22 mouse cellular contexts compared by ENCODE assay signal in the genomic region with DNA sequence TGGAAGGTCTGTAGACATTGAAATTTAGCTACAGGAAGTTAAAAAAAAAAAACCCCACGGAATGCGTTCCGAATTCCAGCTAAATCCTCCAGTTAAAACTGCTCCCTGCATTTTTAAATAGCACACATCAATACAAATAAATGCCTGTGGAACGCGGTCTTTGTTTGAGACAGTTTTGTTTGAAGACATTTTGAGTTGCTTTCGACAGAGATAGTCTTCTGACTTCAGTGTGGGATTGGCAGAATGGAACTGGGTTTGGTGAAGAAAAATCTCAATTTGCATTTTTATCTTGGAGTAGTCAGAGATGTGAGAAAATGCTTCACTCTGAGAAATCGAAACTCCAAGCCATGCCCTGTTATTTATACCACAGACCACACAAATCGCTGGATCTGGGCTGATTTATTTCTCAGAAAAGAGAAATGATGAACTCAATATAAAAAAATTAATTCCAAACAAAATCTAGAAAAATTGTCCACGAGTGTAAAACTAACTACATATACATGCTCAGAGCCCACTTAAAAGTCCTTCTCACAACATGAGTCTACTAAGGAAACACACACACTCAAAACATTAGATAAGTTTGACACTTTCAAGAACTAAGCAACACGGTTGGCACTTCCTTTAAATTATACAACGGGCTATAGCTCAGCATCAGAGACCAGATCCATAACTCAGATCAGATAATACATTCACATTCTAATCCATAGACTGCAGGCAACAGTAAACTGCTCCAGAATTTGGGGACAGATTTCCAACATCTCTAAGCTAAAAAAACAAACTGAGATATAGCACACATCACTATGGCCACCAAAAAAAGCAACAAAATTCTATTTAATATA. TPM values are rescaled to one million over a fixed set of nuclear protein-coding genes. Genes with fewer than 3 reads are reported as not detected.
DNase-seq lines count a peak whose midpoint lies in the region; ATAC-seq and TF ChIP-seq lines count a peak whose summit lies in the region.
"Had no signal": no experiment of that assay in that cellular context is flagged by ENCODE, and none has a peak within 500 bp of the region (broad histone marks: within the 10 kb centered on the region; RNA-seq: fewer than 3 reads in every experiment).

No protein-coding gene starts in this region.

- no peaks in the 10 kb centered on the region for H3K4me1 ChIP-seq in liver, adult 2 months (ENCODE audit: control insufficient read depth, insufficient read depth, low read length)
- no peaks in the 10 kb centered on the region for H3K4me1 ChIP-seq in stomach, embryonic 14.5 days (ENCODE audit: control insufficient read depth, insufficient read depth, low read length)
- H3K4me1 ChIP-seq in stomach, postnatal 0 days (replicated peaks; ENCODE audit: control insufficient read depth, insufficient read depth): no peaks in the 10 kb centered on the region

- peaks cover 54% of the 10 kb centered on the region for H3K27me3 ChIP-seq in liver, adult 2 months (ENCODE audit: control insufficient read depth, insufficient read depth, low read length)
- peaks cover 73% of the 10 kb centered on the region for H3K27me3 ChIP-seq in stomach, embryonic 14.5 days (ENCODE audit: control insufficient read depth, insufficient read depth, low read length)
- peaks cover 40% of the 10 kb centered on the region for H3K27me3 ChIP-seq in stomach, postnatal 0 days (ENCODE audit: control insufficient read depth, insufficient read depth, low read length)

- TF ChIP-seq CTCF in liver, adult 2 months (IDR thresholded peaks at IDR 0.05; ENCODE audit: low read depth, low read length): no peak
- no peak for TF ChIP-seq CTCF in stomach, postnatal 0 days (IDR thresholded peaks at IDR 0.05; ENCODE audit: low read depth)

- 3% methylated on average over 11 of the region's 11 CpGs for WGBS in liver, adult 2 months
- 2% methylated on average over 11 of the region's 11 CpGs for WGBS in stomach, embryonic 14.5 days
- 2% methylated on average over 11 of the region's 11 CpGs for WGBS in stomach, postnatal 0 days

- H3K4me2 ChIP-seq in stomach, embryonic 14.5 days (replicated peaks; ENCODE audit: low read depth, low read length): 0 out of 2 replicates have a peak overlapping the region, but pooled peaks have one; percentile 14
- H3K4me2 ChIP-seq in stomach, postnatal 0 days (replicated peaks; ENCODE audit: low read depth): no peak overlapping the region
- H3K4me2 ChIP-seq: embryonic facial prominence, embryonic 15.5 days; forebrain, embryonic 12.5 days; limb, embryonic 13.5 days had no signal

- TF ChIP-seq POLR2A in liver, adult 2 months (IDR thresholded peaks at IDR 0.05; ENCODE audit: extremely low read depth, insufficient read depth, low read length): no peak

- no peak overlapping the region for H3K27ac ChIP-seq in liver, adult 2 months (replicated peaks; ENCODE audit: insufficient read depth, low read depth, low read length)
- 0 out of 2 replicates have a peak overlapping the region, but pooled peaks have one; percentile 10 for H3K27ac ChIP-seq in stomach, embryonic 14.5 days (ENCODE audit: low read length)
- no peak overlapping the region for H3K27ac ChIP-seq in stomach, postnatal 0 days (replicated peaks)
- H3K27ac ChIP-seq: embryonic facial prominence, embryonic 15.5 days; forebrain, embryonic 12.5 days; heart, adult 2 months; left cerebral cortex, adult 2 months; limb, embryonic 13.5 days had no signal

- no peak overlapping the region for H3K9ac ChIP-seq in liver, adult 2 months (ENCODE audit: low read depth, low read length)
- H3K9ac ChIP-seq in stomach, embryonic 14.5 days (replicated peaks; ENCODE audit: low read depth, low read length): no peak overlapping the region
- no peak overlapping the region for H3K9ac ChIP-seq in stomach, postnatal 0 days (ENCODE audit: low read length)
- H3K9ac ChIP-seq: embryonic facial prominence, embryonic 15.5 days; forebrain, embryonic 12.5 days; limb, embryonic 13.5 days had no signal

- no peak overlapping the region for H3K4me3 ChIP-seq in liver, adult 2 months (ENCODE audit: insufficient read depth, low read depth, low read length)
- peak overlapping the region; percentile 20; the same call in 1 of the 2 replicates for H3K4me3 ChIP-seq in stomach, embryonic 14.5 days (ENCODE audit: low read depth, low read length)
- H3K4me3 ChIP-seq in stomach, postnatal 0 days (ENCODE audit: low read depth, low read length): no peak overlapping the region; the same call in 1 of the 2 replicates
- H3K4me3 ChIP-seq: forebrain, embryonic 12.5 days; heart, adult 2 months; left cerebral cortex, adult 2 months; limb, embryonic 13.5 days had no signal

- H3K9me3 ChIP-seq in stomach, embryonic 14.5 days (ENCODE audit: control insufficient read depth, low read depth, low read length): no peaks in the 10 kb centered on the region
- no peaks in the 10 kb centered on the region for H3K9me3 ChIP-seq in stomach, postnatal 0 days (ENCODE audit: control insufficient read depth, low read length)
- H3K9me3 ChIP-seq: embryonic facial prominence, embryonic 15.5 days; forebrain, embryonic 12.5 days had no signal

- no peak for TF ChIP-seq EP300 in stomach, postnatal 0 days (optimal IDR thresholded peaks at IDR 0.05)

- DNase-seq in embryo, embryonic 10.5 days (ENCODE audit: low spot score): peak; percentile 67
- no peak for DNase-seq in embryo, embryonic 9.5 days (ENCODE audit: extremely low spot score)
- DNase-seq in liver, adult 2 months (ENCODE audit: extremely low read depth, low read depth, low spot score): peak; percentile 19
- DNase-seq in liver (no peak), adipocyte (ENCODE audit: low spot score) (no peak)
- DNase-seq in stomach, postnatal 0 days (ENCODE audit: low spot score): no peak
- DNase-seq: cerebellum, adult 11-12 months; heart, adult 2 months; heart, postnatal 14 days; kidney, postnatal 10 days; lung, adult 2 months; right cerebral cortex, postnatal 14 days; thymus, postnatal 25 days had no signal

- H3K36me3 ChIP-seq in liver, adult 2 months (ENCODE audit: control insufficient read depth, insufficient read depth, low read length): no peaks in the 10 kb centered on the region
- H3K36me3 ChIP-seq in stomach, embryonic 14.5 days (ENCODE audit: control insufficient read depth, insufficient read depth, low read length): no peaks in the 10 kb centered on the region
- no peaks in the 10 kb centered on the region for H3K36me3 ChIP-seq in stomach, postnatal 0 days (ENCODE audit: control insufficient read depth, insufficient read depth, low read length)
- H3K36me3 ChIP-seq: embryonic facial prominence, embryonic 15.5 days; forebrain, embryonic 12.5 days; limb, embryonic 13.5 days had no signal

- no peaks in the 10 kb centered on the region for H3K79me2 ChIP-seq in liver, adult 2 months (ENCODE audit: control insufficient read depth, insufficient read depth, low read length)

- ATAC-seq in stomach, embryonic 14.5 days (ENCODE audit: insufficient number of reproducible peaks, insufficient read depth, low FRiP score, low read depth): no peak
- ATAC-seq in stomach, postnatal 0 days (ENCODE audit: low FRiP score, low TSS enrichment): no peak
- no peak for ATAC-seq in monocyte, adult 5-6 weeks (replicated peaks; ENCODE audit: insufficient number of reproducible peaks, low FRiP score, low TSS enrichment, poor library complexity, severe bottlenecking)

RNA-seq across cellular contexts. Expression of a gene that starts 4.1 kb away (rescaled TPM):
- total RNA-seq in liver, adult 2 months (2014; rRNA removed): not detected in 2 replicates
- polyA plus RNA-seq in liver, adult 2 months (2012; rRNA removed): 0.05 TPM in 1 of 2 replicates, not detected in the other
- polyA plus RNA-seq in stomach, embryonic 14.5 days (2014; fragmentation: Nextera tagmentation; extraction: Ambion mirVana): 5.5 and 6.9 TPM in 2 replicates
- 5.4 and 5.7 TPM in 2 replicates for polyA plus RNA-seq in stomach, postnatal 0 days (2015; fragmentation: Nextera tagmentation; extraction: Ambion mirVana)
- not detected in 3 replicates for total RNA-seq in monocyte, adult 5-6 weeks (2017)
- total RNA-seq: gastrocnemius, adult 18-20 months; heart, adult 2 months; heart, postnatal 14 days; layer of hippocampus, adult 8-10 months; left cerebral cortex, adult 2 months; megakaryocyte-erythroid progenitor cell, adult 5-6 weeks had no signal
- polyA plus RNA-seq: heart, adult 2 months; limb, embryonic 13.5 days; lung, adult 2 months had no signal

Comparison
In these comparisons a context has a peak if more than half of its experiments do, and no peak if none do; other contexts are left out.
1. DNase-seq: peak in embryo, embryonic 10.5 days (single experiment) and liver, adult 2 months (single experiment); none in embryo, embryonic 9.5 days (single experiment), liver (single experiment), stomach, postnatal 0 days (single experiment) and adipocyte (single experiment).